Mouse (Mus musculus) lung, adult 18-20 months (tissue): ENCODE results near the gene Rhof.

ENCODE experiments used
- DNase-seq, 2 experiments: peaks; one replicate each; pipeline ENCODE4 v3.0.0; 2022; ENCODE audit warnings: mixed read lengths in 2 of 2

Rhof gene

GRCm38 (mm10) chr5:123109452-123110203, 22.9 kb downstream of the Rhof start:
- DNase-seq, result peak in 1 of 2 experiments; percentile 42

- no peak for DNase-seq
Measured at GRCm38 (mm10) chr5:123104769-123105168, 27.7 kb downstream of the Rhof start.

DNA sequence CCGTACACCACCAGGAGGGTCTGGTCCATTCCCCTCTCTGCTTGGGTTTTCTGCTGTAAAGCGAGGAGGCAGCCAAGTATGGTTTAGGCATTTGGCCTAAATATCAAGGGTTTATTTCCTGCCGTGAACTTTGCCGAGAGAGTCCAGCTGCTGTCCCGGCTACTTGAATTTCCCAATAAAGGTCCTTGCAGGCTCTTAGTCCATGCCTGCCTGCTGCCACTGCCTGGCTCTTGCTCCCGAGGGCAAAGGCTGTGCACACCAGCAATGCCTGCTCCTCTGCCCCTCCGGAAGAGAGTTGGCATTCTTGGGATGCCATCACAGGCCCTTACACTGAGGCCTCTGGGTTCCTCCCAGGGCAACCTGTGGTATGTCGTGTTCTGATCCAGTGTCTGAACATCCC, 28.9 kb downstream of the Rhof start:
- DNase-seq, result no peak

GRCm38 (mm10) chr5:123102376-123102775, 30.1 kb downstream of the Rhof start:
- DNase-seq, result no peak

- DNase-seq, result no peak
Measured at GRCm38 (mm10) chr5:123098487-123098886, 34.0 kb downstream of the Rhof start.

- no peak for DNase-seq
Measured at GRCm38 (mm10) chr5:123096299-123096698, 36.2 kb downstream of the Rhof start.

- DNase-seq, result no peak
Measured at GRCm38 (mm10) chr5:123094238-123094991, 38.1 kb downstream of the Rhof start.

GRCm38 (mm10) chr5:123093077-123093633, 39.3 kb downstream of the Rhof start:
- no peak for DNase-seq

DNA sequence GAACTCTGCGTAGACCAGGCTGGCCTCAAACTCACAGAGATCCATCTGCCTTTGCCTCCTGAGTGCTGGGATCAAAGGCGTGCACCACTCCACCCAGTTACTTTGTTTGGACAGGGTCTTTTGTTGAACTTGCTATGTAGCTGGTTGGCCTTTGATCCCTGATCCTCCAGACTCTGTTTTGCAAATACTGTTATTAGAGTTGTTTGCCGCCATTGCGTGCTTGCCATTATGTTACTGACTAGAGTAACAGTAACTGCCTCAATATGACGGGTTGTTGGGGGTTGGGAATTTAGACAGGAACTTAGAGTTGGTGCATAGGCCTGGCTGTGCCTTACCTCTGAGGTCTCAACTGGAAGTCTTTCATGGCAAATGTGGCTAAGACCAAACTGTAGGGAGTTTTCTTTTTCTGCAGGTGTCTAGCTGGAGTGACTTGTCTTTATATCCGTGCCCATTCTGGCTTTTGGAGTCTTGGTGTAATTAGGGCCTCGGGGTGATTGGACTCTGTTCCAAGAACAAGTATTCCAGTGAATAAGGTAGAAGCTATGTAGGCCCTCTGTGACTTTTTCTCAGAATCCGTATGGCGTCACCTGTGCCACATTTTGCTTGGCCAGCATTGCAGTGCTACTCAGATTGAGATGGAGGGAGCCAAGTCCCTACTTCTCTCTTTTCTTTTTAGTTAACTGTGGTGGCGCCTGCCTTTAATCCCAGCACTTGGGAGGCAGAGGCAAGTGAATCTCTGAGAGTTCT, 41.8 kb downstream of the Rhof start:
- DNase-seq, result no peak

- no peak for DNase-seq
Measured at GRCm38 (mm10) chr5:123088784-123089183, 43.7 kb downstream of the Rhof start.

DNA sequence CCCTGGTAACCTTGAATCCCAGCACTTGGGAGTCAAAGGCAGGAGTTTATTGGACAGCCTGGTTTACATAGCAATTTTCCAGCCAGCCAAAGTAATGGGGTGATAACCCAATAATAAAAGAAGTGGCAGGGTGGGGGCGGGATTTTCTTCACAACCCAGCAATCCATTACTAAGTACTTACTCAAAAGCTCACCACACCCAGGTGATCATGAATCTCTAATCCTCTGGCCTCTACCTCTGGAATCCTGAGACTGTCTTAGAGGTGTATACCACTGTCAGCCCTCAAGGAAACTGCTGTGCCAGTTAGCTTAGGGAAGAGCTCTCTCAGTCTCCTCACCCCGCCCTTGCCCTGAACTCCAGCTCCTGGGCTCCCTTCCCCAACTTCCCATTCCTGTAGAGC, 46.0 kb downstream of the Rhof start:
- no peak for DNase-seq

DNA sequence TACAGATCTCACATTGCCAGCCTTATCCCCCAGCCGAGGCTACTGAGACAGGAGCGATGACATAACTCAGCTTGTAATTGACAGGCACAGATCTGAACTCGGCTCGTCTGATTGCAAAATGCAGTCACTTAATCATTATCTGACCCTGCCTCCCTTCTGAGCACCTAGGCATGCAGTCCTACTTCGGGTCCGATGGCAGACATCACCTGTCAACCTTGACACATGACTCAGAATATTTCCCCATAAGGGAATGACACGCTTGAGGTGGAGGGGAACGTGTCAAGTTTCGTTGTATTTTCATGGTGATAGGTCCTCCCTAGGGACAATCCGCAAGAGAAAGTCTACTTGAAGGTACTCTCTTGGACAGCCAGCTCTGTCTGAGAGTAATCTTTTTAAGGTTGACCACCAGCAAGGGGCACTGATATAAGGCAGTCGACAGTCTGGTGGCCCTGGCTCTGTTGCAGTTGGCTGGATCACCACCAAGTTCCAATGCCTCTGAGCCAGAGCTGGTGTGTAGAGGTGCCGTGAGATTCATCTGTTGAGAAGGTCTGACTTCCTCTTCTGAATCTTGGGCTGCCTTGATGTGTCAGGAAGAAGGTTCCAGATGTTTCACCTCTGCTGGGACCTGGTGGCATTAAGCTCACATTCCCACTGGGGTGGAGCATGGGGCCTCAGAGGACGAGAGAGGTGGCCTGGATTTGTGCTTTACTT, 49.0 kb downstream of the Rhof start:
- DNase-seq, result no peak

DNA sequence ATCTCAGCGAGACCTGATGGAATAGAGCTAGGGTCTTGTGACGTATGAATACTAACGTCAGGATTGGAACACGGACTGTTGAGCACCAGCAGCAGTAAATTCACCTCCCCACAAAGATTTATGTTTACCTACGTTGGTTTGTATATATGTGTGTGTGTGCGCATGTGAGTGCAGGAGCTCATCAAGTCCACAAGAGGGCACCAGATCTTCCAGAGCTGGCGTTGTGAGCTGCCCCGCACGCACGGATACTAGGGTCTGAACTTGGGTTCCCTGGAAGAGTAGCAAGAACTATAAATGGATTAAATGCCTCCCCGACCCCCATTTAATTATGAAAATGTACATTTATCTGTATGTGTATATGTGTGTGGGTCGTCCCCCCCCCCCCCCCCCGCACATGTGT, 52.0 kb downstream of the Rhof start:
- DNase-seq, result no peak

GRCm38 (mm10) chr5:123080041-123080440, 52.5 kb downstream of the Rhof start:
- DNase-seq, result no peak

- DNase-seq, result no peak
Measured at GRCm38 (mm10) chr5:123079568-123079967, 52.9 kb downstream of the Rhof start.

DNA sequence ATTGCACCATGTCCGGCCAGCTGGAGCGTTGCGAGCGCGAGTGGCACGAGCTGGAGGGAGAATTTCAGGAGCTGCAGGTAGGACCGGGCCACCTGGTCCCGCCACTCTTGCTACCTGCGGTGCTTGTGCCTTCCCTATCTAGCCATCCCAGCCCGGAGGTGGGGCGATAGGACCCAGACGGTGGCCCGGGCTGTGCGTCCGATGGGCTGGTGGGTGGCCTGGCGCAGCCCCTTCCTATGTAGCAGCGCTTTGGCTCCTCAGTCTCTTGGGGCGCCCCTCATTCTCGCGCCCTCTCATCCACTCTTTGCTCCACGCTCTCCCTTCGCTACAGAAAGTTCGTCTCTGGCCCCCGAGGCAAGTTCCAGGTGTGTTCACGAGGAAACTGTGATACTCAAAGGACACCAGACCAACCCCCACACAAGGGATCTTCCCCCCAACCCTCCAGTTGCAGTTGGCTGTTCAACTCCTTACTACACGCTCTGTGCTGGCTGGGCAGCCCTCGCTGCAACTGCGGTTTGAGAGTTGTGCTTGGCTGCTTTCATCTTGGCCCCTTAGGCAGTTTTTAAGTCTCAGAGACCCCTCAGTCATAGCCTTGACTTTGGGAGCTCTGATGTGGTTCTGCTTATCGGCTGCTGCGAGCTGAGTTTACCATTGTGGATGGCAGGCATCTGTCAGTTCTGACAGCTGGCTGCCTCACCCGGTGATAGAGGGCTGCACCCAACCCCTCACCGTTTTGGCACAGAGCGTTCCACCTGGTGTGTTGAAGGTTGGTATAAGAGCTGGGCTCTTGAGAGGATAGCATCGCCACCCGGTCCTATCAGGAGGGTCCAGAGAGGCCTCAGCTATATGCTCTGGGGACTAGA, 55.8 kb downstream of the Rhof start:
- DNase-seq, result no peak

DNA sequence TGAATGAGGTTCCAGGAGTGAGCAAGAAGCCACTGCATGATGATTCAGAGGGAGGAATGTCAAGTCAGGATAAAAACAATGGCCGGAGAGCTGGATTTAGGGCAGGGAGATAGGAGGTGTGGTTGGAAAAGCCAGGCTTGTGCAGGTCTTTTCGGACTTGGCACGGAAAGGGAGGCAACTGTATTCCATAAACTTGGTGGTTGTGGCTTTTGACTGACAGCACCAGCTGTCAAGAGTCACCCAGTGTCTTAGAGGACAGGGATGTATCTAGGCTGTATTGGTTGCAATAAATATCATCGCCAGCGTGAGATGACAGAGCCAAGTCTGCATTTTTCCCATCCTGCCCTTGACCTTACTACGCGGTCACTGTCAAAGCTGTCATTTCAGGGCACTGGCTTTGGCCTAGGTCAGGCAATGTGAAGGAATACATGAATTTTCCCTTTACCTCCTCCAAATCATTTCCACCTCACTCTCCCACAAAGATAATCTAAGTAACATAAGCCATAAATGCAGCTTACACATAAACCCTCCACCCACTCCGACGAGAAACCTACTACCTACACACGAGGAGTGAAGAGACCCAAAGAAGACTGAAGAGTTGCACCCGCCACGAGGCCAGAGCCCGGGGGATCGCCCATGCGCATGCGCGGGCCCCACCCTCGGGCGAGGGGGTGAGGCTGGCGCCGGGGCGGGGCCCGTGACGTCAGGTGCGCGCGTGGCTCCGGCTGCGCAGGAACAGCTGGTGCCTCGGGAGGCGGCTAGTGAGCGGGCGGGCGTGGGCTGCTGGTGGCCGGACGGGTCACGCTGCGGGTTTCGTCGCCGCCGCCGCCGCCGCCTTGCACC, 56.7 kb downstream of the Rhof start:
- DNase-seq, result peak; percentile 92 to 95

GRCm38 (mm10) chr5:123068714-123069113, 63.8 kb downstream of the Rhof start:
- no peak for DNase-seq

DNA sequence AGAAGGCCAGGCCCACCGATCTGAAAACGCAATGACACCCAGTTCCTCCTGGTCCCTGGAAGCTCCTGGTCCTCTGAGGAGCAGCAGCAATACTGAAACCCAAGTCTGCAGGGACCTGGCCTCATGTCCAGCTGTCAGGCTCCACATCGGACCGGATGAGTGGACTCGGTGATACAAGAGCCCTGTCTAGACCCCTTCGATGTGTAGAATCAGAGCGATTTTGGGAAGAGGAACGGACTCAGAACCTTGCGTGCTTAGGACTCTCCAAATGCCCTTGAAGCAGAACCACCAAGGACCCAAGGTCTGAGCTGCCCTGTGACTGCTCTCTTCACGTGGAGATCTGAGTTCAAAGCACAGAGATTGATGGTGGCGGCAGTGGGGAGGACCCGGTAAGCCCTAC, 64.4 kb downstream of the Rhof start, which contains the start of gene Tmem120b:
Tmem120b (plus strand) TSS at position 301 of the 400 bp plus-strand sequence.
- no peak for DNase-seq

DNA sequence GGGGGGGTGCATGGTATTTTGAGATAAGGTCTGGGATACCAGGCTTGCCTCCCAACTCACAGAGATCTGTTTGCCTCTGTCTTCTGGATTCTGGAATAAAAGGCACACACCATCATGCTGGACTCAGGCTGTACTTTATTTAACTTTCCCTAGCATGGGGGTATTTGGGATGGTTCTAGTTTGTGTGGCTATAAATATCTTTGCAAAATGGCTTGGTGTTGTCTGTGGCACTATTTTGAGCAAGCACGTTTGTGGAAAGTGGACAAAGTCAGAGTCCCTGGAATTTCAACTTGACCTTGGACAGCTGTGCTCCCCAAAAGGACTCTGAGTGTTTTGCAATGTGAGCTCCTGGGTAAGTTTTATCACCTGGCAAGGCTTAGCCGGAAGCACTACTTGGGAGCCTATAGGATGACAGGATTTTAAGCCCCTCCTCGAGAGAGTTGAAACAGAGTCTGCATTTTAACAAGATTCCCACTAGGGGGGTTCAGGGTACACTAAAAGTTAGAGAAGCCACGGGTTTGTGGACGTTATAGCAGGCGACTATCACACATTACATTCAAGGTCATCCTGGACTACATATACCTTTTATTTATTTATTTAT, 65.0 kb downstream of the Rhof start:
- DNase-seq, result peak in 1 of 2 experiments; percentile 28
